Mouse (Mus musculus) lung, postnatal 4 days (tissue): ENCODE measurements around the gene Serpina7.

Experiments
- DNase-seq, 2 experiments: peaks; one replicate each; pipeline ENCODE4 v3.0.0; 2021

Serpina7 gene

GRCm38 (mm10) chrX:139085077-139085476 lies at the start of gene Serpina7:
Gene Serpina7 (minus strand): TSS chrX:139085236.
- no peak for DNase-seq

GRCm38 (mm10) chrX:139134031-139134430 lies 49.0 kb upstream of the Serpina7 start:
- peak; percentile 5 to 55 for DNase-seq

GRCm38 (mm10) chrX:139097197-139097596 lies 12.2 kb upstream of the Serpina7 start:
- DNase-seq = no peak

GRCm38 (mm10) chrX:139085943-139086342 lies 907 bp upstream of the Serpina7 start, which contains the start of gene 4930513O06Rik:
Gene 4930513O06Rik (plus strand): TSS chrX:139086243.
- DNase-seq = no peak

- no peak for DNase-seq
Observed at GRCm38 (mm10) chrX:139078493-139078892, 6.5 kb downstream of the Serpina7 start.

- no peak for DNase-seq
Observed at GRCm38 (mm10) chrX:139064078-139064477, 21.0 kb downstream of the Serpina7 start.

- DNase-seq = no peak
Observed at GRCm38 (mm10) chrX:139053149-139053548, 31.9 kb downstream of the Serpina7 start.

- DNase-seq = peak in 1 of 2 experiments; percentile 28
Observed at GRCm38 (mm10) chrX:139051976-139052375, 33.1 kb downstream of the Serpina7 start.

GRCm38 (mm10) chrX:139041148-139041547 lies 43.9 kb downstream of the Serpina7 start:
- DNase-seq = no peak

GRCm38 (mm10) chrX:139039314-139039713 lies 45.7 kb downstream of the Serpina7 start:
- DNase-seq = no peak

- no peak for DNase-seq
Observed at GRCm38 (mm10) chrX:139037666-139038065, 47.4 kb downstream of the Serpina7 start.
